Mouse (Mus musculus) B cell, adult 2 months (primary cell): ENCODE results near the gene Col6a1.

Source experiments
- DNase-seq, 2 experiments: peaks; one replicate each; pipeline ENCODE4 v3.0.0; 2022

The Col6a1 gene

GRCm38 (mm10) chr10:76674581-76674980 is 51.4 kb downstream of the Col6a1 start:
- DNase-seq, result no peak

DNA sequence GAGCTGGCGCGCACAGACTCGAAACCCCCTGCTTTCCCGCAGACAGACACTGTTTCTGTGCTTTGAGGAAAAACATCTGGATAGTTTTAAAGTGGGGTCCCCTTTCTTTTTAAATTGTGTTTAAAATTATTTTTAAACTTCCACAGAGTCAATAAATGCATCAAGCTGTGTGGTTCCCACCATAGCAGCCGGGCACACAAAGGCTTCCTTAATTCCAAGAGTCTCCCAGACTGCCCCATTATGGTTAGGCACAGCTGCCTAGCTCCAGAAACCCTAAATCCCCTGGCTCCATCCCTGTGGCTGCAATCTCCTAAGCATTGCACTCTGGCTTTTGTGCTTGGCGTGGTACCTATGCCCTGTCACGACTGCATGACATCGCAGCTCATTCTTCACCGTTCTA is 54.0 kb downstream of the Col6a1 start:
- DNase-seq, result no peak

GRCm38 (mm10) chr10:76668947-76669284 is 57.1 kb downstream of the Col6a1 start:
- DNase-seq, result no peak

DNA sequence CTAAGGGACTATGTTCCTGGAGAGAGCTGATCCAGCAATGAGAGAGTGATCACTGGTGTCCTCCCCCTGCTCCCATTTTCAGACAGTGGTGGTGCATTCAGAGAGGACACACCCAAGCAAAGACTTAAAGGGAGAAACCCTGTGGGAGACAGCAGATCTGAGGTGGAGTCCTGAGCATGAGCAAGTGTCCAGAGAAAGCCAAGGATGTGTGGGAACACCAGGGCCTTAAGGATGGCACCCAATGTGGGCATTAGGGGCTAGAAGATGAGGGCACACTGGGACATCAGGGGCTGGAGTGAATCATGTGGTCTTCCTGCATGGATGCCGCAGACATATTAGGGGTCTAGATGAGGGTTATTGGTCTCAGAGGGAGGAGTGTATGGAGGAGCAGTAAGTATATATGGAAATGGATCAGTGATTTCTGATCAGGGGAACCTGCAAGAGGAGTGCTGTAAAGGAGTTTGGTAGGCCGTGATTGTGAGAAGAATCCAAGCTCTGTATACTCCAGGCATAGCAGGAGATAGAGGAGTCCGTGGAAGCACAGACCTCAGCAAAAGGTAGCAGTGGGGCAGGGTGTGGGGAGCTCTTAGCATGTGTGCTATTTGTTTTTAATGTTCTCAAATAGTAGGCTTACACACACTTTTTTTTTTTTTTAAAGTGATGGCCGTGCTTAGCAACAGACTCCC is 57.6 kb downstream of the Col6a1 start:
- DNase-seq, result no peak

- DNase-seq, result no peak
Observed at GRCm38 (mm10) chr10:76667197-76667805, 58.7 kb downstream of the Col6a1 start.

GRCm38 (mm10) chr10:76665551-76665950 is 60.4 kb downstream of the Col6a1 start:
- no peak for DNase-seq

GRCm38 (mm10) chr10:76664156-76665115 is 61.5 kb downstream of the Col6a1 start:
- no peak for DNase-seq
